Mouse (Mus musculus) CD4-positive, CD25-positive, alpha-beta regulatory T cell, adult 2 months (primary cell): ENCODE measurements around the gene Anln.
"Not testable (repeated sequence)": the region's sequence is repeated elsewhere in the genome, so short reads cannot be mapped to it uniquely, and the experiment has no call there.

Source experiments
- DNase-seq: peaks from one replicate; pipeline ENCODE4 v3.0.0-alpha.2; 2012; ENCODE audit warnings: low read depth, low spot score

Gene Anln

GRCm38 (mm10) chr9:22389021-22389476 is at the start of gene Anln:
TSS of gene Anln (minus strand) at chr9:22389188.
- peak; percentile 95 for DNase-seq

- no peak for DNase-seq
Measured at GRCm38 (mm10) chr9:22434101-22434500, 45.1 kb upstream of the Anln start.

- DNase-seq = no peak
Measured at GRCm38 (mm10) chr9:22433221-22433620, 44.2 kb upstream of the Anln start.

- peak; percentile 52 for DNase-seq
Measured at GRCm38 (mm10) chr9:22430315-22430840, 41.4 kb upstream of the Anln start.

DNA sequence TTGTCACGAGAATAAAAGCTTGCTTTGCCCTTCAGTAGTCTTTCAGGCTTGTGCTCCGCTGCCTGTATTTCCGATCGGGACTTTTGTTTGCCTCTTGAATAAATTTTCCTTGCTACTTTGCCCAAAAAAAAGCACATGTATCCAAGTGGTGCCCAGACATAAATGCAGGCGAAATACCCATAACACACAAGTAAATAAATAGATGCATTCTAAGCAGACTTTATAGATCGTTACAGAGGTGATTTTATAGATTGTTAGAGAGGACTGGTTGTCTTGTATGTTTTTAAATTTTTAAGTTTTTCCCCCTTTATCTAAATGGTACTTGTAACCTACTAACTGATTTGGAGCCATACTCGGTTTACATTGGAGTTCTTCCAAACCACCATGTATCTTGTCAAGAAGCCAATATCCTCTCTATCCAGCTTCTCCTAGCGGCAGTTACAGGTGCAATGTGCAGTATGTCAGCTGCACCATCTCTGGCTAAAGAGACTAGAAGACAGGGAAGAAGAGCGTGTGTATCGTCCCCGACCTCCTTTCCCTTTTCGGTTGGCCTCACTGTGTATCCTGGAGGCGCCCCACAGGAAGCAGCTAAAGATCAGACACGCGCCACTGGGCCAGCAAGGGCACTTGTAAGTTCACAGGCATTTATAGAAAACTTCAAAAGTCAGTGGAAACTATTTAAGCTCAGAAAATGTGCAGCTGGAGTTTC is 40.7 kb upstream of the Anln start:
- DNase-seq = peak; percentile 47

GRCm38 (mm10) chr9:22428666-22429410 is 39.9 kb upstream of the Anln start:
- DNase-seq = no peak

DNA sequence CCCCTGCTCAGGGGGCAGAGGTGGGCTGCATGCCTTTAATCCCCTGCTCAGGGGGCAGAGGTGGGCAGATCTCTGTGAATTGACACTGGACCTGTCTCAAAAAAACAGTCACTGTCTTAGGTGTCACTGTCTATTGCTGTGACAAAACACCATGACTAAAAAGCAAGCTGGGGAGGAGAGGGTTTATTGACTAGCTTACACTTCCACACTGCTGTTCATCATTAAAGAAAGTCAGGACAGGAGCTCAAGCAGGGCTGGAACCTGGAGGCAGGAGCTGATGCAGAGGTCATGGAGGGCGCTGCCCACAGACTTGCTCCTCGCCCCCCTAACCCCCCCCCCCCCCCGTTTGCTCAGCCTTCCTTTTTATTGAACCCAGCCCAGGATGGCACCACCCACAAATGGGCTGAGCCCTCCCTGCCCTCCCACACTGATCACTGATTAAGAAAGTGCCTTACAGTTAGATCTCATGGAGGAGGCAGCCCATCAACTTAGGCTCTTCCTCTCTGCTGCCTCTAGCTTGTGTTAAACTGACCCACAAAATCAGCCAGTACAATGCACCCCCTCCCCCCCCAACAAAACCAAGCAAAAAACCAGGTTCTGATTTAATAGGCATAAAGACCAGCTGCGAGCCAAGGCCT is 39.2 kb upstream of the Anln start:
- no peak for DNase-seq

DNA sequence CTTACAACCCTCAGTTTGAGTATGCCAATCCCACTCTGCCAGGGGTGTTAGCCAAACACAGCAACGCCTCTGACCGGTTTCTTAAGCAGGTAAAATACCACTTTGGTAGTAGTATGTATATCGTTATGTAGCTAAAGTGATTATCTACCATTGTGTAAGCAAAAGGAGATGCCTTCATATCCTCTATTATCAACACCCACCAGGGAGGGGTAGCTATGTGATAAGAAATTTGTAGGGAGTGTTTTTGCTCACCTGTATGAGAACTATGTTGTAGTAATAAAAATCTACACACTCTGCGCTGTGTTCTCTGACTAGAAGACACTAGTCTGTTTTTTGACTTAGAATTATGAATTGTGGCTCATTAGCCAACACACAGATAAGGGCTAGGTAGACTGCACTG is 35.7 kb upstream of the Anln start:
- no peak for DNase-seq

DNA sequence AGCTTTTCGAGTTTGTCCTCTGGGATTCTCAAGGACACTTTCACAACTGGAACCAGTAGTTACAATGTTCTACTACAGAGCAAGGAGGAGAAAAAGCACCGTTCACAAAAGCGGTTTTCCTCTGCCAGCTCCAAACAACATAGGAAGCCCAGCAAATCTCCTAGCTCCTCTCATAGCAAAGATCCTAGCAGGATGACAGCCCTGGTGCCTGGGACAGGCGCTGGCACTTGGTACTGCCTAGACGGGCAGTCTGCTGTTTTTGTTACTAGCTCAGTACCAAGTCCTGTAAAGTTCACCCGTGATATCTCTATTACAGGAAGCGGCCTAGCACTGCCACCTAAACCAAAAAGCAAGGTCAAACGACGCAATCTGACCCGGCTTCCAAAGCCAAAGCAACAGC is 35.2 kb upstream of the Anln start:
- DNase-seq = no peak

- no peak for DNase-seq
Measured at GRCm38 (mm10) chr9:22423507-22423906, 34.5 kb upstream of the Anln start.

- DNase-seq = no peak
Measured at GRCm38 (mm10) chr9:22422559-22422958, 33.6 kb upstream of the Anln start.

DNA sequence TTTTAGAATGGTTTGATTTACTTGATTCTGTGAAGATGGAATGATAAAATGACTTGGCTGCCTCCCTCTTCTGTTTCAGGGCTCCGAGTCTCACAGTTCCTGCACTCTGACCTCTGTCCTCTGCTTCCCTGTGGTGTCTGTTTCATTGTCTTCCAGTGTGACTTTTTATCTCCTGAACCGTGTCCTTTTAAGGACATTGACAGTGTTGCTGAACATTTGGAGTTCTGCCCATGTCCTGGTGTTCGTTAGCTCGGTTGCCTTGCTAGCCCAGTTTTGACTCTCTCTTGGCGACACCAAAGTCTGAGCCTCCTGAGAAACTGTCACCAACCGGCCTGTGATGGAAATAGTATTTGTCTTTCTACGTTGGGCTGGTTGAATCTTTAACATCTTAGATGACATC is 31.5 kb upstream of the Anln start:
- no peak for DNase-seq

- no peak for DNase-seq
Measured at GRCm38 (mm10) chr9:22419877-22420276, 30.9 kb upstream of the Anln start.

DNA sequence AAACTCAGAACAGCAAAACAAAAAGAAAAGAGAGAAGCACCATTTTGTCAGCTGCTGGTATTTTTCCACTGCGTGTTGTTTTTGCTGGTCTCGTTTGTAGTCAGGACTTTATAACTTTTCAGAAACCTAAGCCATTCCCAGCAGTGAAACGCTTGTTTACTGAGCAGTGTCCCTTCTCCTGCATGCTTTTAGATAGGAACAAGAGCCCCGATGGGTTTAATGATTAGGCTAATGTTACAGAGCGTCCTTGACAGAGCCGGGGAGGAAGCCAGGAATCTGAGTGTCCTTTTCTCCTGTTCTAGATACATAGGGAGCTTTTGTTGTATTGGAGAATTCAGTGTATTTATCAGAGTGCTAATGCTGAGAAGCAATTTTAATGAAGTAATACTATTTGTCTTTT is 28.6 kb upstream of the Anln start:
- DNase-seq = no peak

- DNase-seq = no peak
Measured at GRCm38 (mm10) chr9:22416187-22416586, 27.2 kb upstream of the Anln start.

DNA sequence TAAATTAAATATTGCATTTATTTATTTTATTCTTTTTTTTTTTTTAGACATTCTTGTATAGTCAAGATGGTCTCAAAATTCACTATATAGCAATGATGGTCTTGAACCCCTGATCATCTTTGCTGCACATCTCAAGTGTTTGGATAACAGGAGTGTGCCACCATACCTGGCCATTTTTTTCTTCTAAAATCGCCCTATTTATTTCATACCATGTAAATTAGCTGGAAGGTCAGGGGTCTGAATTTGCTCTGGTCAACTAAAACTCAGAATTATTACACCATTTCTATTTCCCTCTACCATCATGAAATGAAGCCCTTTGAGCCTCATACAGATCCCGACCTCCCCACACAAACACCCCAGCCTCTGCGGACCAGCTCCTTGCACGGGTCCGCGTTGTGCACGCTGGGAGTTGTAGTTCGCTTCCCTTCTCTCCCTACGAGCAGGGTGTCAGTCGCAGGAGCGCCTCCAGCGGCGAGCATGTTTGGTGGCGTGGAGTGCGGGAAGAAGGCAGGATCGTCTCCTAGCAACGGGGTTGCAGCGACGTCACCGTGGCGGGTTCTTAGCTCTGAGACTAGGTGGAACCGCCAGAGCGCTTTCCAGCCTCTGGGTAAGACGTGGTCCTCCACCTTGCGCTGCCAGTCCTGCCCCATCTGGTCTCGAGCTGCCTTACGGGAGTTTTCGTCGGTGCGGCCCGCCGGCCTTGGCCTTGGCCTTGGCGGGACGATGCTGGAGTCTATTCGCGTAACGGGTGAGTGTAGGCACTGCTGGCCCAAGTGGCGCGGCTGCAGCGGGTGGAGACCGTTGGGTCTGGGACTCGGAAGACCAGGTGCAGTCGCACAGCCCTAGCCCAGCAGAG is 22.2 kb upstream of the Anln start, which contains the start of gene 9530077C05Rik:
TSS of gene 9530077C05Rik (plus strand) at position 512 of the 856 bp plus-strand sequence.
- peak; percentile 96 for DNase-seq

- DNase-seq = no peak
Measured at GRCm38 (mm10) chr9:22409501-22409900, 20.5 kb upstream of the Anln start.

- not testable (repeated sequence) for DNase-seq
Measured at GRCm38 (mm10) chr9:22408344-22408743, 19.4 kb upstream of the Anln start.

GRCm38 (mm10) chr9:22407633-22408032 is 18.6 kb upstream of the Anln start:
- DNase-seq = not testable (repeated sequence)

DNA sequence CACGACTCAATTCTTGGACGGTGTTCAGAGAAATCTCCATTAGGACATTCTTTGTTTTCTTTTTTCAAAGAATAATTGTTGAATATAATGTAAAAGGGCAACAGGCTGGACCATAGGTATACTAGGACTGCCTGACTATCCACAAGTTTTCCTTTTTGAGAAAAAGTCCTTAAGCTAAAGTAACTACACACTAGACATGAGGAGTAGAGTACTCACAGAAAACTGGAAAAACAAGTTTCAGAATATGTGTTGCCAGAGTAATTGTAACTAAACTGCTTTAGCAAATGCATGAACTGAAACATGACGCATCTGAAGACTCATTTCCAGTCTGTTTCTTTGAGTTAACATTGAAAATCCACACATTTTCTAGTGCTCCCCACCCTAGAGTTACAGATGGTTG is 16.4 kb upstream of the Anln start:
- no peak for DNase-seq

- DNase-seq = not testable (repeated sequence)
Measured at GRCm38 (mm10) chr9:22403501-22403900, 14.5 kb upstream of the Anln start.
